Mouse (Mus musculus): ENCODE measurements around the gene Trmt13. TPM values are rescaled to one million over a fixed set of nuclear protein-coding genes. Genes with fewer than 3 reads are reported as not detected.
A peak's percentile ranks its signal among the peaks of the same experiment; 100 is the strongest.
"Not testable (repeated sequence)": the region's sequence is repeated elsewhere in the genome, so short reads cannot be mapped to it uniquely, and the experiment has no call there.

The Trmt13 gene
- polyA plus RNA-seq, 2 experiments from 2014 or later, result 38.2 to 39.0 TPM

- ATAC-seq, result no peak
Measured at GRCm38 (mm10) chr3:116632971-116633370, 18.6 kb upstream of the Trmt13 start.

- ATAC-seq, result no peak
Measured at GRCm38 (mm10) chr3:116631459-116631858, 17.1 kb upstream of the Trmt13 start.

GRCm38 (mm10) chr3:116622641-116623040, 8.3 kb upstream of the Trmt13 start:
- ATAC-seq, result no peak

- ATAC-seq, result no peak
Measured at GRCm38 (mm10) chr3:116620636-116621370, 6.4 kb upstream of the Trmt13 start.

GRCm38 (mm10) chr3:116618855-116619254, 4.5 kb upstream of the Trmt13 start:
- no peak for ATAC-seq

- ATAC-seq, result no peak
Measured at GRCm38 (mm10) chr3:116615318-116616068, 1.1 kb upstream of the Trmt13 start.

- ATAC-seq, result no peak
Measured at GRCm38 (mm10) chr3:116604570-116604969, 9.8 kb downstream of the Trmt13 start.

- ATAC-seq, result no peak
Measured at GRCm38 (mm10) chr3:116601781-116602180, 12.6 kb downstream of the Trmt13 start.

- ATAC-seq, result no peak
Measured at GRCm38 (mm10) chr3:116601005-116601404, 13.4 kb downstream of the Trmt13 start.

- ATAC-seq, result no peak
Measured at GRCm38 (mm10) chr3:116599705-116600104, 14.7 kb downstream of the Trmt13 start.

- ATAC-seq, result no peak
Measured at GRCm38 (mm10) chr3:116595603-116595991, 18.8 kb downstream of the Trmt13 start.

GRCm38 (mm10) chr3:116594728-116595602, 19.4 kb downstream of the Trmt13 start, which contains the start of gene Sass6:
Gene Sass6 (plus strand): TSS chr3:116594982.
- peak; percentile 96 for ATAC-seq

- ATAC-seq, result peak; percentile 31
Measured at GRCm38 (mm10) chr3:116594076-116594727, 20.2 kb downstream of the Trmt13 start.

- no peak for ATAC-seq
Measured at GRCm38 (mm10) chr3:116582201-116582600, 32.2 kb downstream of the Trmt13 start.

- ATAC-seq, result no peak
Measured at GRCm38 (mm10) chr3:116577286-116577685, 37.1 kb downstream of the Trmt13 start.

GRCm38 (mm10) chr3:116570628-116571027, 43.8 kb downstream of the Trmt13 start:
- no peak for ATAC-seq

- ATAC-seq, result no peak
Measured at GRCm38 (mm10) chr3:116563095-116563492, 51.3 kb downstream of the Trmt13 start.

- ATAC-seq, result no peak
Measured at GRCm38 (mm10) chr3:116562408-116563094, 51.8 kb downstream of the Trmt13 start, which contains the start of gene Lrrc39. Gene Lrrc39 (plus strand): TSS chr3:116562973.

- not testable (repeated sequence) for ATAC-seq
Measured at GRCm38 (mm10) chr3:116561315-116561714, 53.1 kb downstream of the Trmt13 start.

GRCm38 (mm10) chr3:116551362-116551761, 63.0 kb downstream of the Trmt13 start:
- no peak for ATAC-seq

- ATAC-seq, result no peak
Measured at GRCm38 (mm10) chr3:116547430-116547829, 67.0 kb downstream of the Trmt13 start.

- no peak for ATAC-seq
Measured at GRCm38 (mm10) chr3:116542532-116542931, 71.9 kb downstream of the Trmt13 start.
